Mouse (Mus musculus): ENCODE results near the gene Arid1b.

The Arid1b gene

DNA sequence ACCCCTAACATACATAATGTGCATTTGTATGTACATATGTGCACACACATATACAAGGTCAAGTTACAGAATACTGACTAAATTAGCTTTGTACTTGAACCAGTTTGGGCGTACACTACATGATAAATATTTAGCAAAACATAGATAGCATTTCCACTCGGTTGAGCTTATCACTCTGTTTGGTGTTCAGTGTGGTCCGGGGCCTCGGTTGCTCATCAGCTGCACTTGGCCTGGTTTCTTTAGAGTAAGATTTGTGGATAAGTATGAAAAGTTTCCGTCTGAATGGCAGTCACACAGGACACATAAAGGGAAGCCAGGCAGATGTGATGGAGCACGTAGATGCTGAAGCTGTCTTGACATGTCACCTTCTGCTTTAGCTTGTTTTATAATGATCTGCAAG, 202.4 kb downstream of the Arid1b start:
- no peak for DNase-seq

DNA sequence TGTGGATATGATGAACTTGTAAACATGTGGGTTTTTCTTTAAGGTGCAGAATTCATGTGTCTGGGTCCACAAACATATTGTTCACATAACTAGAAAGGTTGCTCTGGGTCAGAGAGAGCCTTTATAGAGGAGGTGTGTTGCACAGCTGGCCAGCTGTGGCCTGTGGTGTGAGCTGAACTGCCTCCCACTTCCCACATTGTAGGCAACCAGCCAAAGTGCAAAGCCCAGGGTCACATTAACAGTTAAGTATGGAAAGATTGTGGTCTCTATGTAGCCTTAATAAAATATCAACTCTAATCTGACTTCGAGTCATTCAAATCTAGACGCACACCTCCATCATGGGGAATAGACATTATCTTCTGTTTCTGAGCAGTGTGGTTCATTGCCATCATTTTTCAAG, 203.0 kb downstream of the Arid1b start:
- DNase-seq, result no peak

GRCm38 (mm10) chr17:5197765-5198164, 203.6 kb downstream of the Arid1b start:
- no peak for DNase-seq

DNA sequence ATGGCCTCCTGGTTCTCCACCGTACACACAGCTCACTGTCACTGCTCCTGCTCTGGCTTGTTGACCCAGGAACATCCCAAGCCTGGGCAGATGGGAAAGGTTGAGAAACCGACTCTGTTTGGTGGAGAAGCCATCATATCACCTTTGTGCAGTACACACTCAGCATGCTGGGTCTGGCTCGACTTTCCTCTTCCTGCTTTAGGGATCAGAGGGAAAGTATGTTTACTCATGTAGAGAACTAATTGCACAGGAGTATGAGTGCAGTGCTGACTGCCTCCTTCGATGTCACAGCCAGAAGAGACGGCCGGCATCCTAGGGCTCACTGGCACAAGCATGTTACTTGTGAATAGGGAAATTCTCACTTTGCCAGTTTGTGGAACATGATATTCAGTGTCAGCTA, 204.1 kb downstream of the Arid1b start:
- no peak for DNase-seq

DNA sequence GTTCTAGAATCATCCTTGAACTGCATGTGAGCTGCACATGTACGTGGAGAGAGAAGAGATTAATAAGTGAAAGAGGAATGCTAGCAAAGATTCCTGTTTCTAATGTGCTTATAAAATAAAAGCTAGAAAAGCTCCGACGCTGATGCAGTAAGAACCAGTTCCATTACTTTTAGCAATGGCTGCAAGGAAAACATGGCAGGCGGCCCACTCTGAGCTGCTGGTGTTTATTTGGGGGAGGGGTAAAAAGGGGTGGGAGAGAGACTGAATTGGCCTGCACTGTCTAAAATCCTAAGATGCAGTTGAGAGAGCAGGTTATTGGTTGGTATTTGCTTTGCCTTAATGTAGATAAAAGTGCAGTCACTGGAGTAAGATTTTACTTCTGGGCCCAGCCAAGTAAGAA, 204.7 kb downstream of the Arid1b start:
- no peak for DNase-seq

DNA sequence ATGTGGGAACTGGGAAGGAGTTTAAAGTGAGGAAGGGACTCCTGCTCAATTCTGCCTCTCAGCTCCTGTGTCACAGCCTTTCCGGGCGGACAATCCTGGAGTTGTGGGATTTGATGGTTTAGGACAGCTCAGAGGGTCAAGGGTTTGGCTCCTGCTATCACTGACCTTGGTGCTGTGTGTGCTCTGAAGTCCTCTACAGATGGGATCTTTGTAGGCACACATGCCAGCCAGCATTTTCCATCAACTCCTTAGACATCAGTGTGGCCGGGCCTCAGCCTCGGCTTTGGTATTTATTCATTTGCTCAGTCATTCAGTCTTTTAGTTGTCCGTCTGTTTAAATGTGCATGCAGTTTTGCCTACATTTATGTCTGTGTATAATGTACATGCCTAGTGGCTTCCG, 206.5 kb downstream of the Arid1b start:
- DNase-seq, result no peak

DNA sequence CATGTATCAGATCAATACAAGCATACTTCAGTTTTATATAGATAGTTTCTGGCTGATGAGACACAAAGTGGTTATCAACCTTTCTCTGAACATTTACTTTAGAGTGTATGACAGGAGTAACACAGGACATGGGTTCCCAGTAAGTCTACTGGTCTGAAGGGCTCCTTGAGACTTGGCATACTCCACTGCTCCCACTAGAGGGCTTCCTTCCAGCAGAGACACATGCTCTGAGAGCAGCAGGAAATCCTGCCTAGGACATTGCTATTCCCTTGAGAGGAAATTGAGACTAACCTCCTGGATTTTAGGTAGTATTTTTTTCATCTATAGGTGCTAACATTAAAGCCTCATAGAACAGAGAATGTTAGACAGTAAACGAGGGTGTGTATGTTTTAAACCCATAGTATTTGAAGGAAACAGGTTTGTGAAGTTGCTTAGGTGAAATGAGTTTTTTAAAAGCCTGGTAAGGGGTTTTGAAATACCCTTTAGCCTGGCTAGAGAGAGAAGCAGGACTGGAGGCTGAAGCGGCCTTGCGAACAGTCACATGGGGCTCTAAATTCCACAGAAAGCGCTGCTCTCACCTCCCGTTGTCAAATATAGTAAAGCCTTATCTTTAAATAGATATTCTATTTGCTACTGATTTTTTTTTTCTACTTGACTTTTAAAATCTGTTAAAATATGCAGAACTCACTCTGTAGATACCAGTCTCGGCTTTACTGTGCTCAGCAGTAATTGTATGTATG, 207.9 kb downstream of the Arid1b start:
- DNase-seq, result peak; percentile 62

DNA sequence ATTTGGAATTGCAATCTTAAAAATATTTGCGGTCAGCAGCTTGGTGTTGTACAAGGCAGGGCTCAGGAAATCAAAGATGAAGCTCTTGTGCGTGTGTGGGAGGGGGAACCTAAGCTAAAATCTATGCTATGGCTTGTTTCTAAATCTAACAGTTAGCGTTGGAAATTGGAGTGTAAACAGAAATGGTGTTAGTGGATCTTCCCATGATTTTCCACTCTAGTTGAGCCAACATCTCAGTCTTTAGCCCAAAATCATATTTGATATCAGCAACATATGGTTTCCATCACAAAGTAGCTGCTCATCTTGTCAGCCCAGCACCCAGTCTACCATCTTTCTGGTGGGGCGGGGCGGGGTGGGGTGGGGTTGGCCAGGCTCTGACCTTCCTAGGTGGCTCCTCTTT, 208.6 kb downstream of the Arid1b start:
- DNase-seq, result no peak

DNA sequence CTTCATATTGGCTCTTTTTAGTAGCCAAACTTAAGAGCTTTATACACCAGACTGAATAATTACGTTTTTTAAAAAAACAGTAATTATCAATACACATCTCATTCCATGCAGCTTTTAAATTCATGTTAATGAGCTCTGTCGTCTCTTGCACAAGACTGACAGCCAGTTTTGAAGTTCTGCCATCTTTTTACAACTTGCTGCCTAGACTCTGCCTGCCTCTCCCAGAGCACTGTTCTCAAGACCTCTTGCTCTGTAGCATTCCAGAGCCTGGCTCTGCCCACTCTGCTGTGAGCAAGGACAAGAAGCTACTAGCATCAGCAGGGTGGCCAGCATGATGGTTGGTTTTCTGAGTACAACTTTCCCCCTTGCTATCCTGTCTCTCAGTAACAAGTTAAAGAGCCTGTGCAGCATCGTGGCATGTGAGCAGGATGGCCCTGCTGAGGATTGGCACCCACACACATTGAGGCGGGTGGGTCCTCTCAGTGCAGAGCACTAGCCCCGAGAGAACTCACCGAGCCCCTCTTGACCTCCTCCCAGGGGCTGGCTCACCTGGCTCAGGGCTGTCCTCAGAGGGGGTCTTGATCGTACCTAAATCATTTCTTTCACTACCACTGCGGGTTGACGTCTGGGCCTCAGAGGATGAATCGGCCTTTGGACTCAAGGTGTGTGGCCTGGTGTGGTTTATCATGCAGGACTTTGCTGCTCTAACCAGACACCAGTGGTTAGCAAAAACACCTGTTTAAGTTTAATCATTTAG, 209.4 kb downstream of the Arid1b start:
- peak; percentile 24 for DNase-seq

- DNase-seq, result peak; percentile 22
These were observed 210.1 kb downstream of the Arid1b start for GRCm38 (mm10) chr17:5204103-5204665.

- DNase-seq, result no peak
These were observed 211.0 kb downstream of the Arid1b start for GRCm38 (mm10) chr17:5205163-5205581.

DNA sequence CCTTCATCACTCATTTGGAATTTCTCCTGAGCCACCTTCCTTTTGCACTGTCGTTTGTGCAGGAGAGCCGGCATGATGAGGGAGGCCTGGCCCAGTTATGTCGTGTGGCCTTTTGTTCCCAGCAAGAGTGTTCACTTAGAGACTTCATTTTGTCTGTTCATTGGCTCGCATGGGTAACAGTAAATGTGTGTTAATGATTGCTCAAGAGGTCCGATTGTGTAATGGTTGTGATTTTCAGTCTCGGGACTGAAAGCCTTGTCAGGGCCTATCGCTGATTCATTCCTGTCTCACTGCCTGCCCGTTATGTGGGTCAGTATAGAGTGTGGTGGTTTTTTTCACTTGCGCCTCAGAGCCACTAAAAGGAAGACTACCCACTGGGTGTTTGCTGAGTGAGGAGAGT, 212.6 kb downstream of the Arid1b start:
- peak; percentile 43 for DNase-seq

DNA sequence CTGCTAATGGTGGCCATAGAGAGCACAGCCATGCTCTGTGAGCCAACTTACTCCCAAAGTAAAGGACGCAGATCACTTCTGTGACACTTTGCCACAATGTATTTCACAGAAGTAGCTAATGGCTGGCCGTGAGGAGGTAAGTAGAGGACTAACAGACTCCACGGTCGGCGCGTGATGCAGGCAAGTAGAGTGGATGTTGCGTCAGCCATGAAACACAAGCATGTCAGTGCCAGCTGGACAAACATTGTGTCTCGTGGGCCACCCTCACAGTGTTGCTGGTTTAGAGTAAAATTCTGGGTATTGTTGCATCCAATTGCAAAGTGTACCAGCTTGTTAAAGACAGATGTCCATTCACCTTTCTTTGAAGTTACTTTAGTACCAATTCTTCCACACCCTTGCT, 213.7 kb downstream of the Arid1b start:
- DNase-seq, result no peak

GRCm38 (mm10) chr17:5208362-5208761, 214.2 kb downstream of the Arid1b start:
- no peak for DNase-seq

- no peak for DNase-seq
These were observed 214.9 kb downstream of the Arid1b start for GRCm38 (mm10) chr17:5209076-5209475.

DNA sequence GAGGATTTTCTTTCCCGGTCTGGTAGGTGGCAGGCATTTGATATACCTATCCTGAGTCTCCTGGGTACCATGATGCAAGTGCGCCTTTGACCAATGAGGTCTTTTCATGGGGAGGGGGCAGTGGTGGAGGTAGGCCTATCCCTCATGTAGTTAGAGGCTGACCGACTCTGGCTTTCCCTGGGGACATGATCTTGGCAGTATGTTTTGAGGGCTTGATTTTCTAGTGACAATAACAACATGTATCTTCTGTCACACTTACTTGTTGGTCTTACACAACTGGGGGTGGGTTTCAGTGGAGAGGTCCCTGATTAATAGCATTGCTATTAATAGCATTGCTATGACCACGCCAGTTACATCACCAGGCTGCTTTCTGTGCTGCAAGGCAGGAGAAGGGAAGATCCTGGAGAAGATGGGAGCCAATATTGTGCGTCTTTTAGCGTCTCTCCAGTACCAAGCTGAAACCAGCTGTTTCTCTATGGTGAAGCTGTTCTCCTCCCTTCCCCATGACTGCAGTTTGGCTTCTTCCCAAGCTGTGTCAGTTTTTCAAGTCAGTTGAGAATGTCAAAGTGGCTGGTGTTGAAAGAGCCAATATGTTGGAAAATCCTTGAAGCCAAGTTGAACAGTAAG, 216.1 kb downstream of the Arid1b start:
- no peak for DNase-seq

DNA sequence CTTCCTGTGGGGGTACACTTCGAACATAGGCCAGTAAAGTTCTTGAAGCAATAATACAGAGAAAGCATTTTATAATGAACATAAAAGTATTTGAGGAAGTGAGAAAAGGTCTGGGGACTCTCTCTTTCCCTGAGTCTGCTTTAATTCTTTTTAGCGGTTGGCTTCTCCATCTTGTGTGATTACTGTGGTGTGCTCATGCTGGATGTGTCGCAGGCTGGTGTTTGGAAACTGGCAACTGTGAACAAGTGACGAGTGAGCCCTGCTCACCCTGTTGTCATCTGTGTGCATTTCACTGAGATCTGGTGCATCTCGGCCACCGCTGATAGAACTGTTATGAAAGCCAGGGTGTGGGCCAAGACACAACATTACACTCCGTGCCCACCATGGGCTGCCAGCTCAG, 216.8 kb downstream of the Arid1b start:
- no peak for DNase-seq

GRCm38 (mm10) chr17:5212166-5212565, 218.0 kb downstream of the Arid1b start:
- DNase-seq, result peak; percentile 45

- DNase-seq, result no peak
These were observed 219.3 kb downstream of the Arid1b start for GRCm38 (mm10) chr17:5213441-5213840.

GRCm38 (mm10) chr17:5215352-5215751, 221.2 kb downstream of the Arid1b start:
- DNase-seq, result no peak

GRCm38 (mm10) chr17:5216965-5217546, 222.9 kb downstream of the Arid1b start:
- DNase-seq, result peak; percentile 49

DNA sequence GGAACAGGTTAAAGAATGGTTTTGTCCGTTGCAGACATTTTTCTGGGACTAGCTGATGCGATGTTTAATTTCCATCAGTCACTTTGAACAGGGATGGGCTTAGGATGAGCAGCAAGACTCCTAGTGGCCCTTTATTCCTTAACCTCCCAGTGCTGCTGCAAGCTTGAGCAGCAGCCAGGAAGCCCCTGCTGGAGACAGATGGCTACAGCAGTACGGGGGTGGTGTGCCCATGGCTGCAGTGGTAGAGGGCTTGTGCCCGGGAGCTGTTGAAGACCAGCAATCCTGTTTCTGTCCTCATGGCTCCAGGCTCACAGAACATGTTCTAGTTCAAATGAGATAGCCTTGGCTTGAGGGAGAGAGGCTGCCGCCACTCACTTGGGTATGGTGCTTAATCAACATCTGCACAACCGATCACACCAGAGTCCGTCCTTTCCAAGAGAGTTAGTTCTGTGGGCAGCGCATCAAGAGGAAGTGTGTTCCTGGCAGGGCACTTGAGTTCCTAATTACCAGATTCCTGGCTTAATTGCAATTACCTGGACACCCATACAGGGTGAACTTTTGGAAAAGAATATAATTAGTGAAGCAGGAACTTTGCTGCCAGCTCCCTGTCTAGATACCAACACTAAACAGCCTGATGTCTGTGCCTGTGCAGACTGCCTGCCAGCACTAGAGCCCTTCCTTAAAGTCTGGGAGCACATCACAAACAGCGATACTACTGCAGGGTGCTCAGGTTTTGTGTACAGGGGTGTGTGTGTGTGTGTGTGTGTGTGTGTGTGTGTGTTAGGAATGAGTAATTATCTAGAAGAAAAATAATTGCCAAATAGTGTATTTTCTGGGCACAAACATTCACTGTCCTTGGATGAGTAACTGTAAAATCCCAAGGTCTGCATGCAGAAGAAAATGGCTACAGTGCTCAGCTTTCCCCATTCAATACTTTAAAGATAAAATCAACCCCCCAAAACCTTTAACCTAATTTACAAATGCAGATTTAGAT, 224.0 kb downstream of the Arid1b start:
- DNase-seq, result no peak

Data from kidney, adult 18-20 months (tissue).